Mouse (Mus musculus) kidney, adult 2 months (tissue): ENCODE results near the gene Reps1.

ENCODE experiments used
- CTCF ChIP-seq: fragments of 200-500 bp; conservative IDR thresholded peaks from 2 replicates; pipeline ENCODE4 v1.5.1; 2011; ENCODE audit warnings: low read depth, mild to moderate bottlenecking, control low read depth, low read length, moderate library complexity, mixed read lengths; ENCODE audit not compliant: insufficient read depth, insufficient read length
- POLR2A ChIP-seq: fragments of 200-500 bp; IDR thresholded peaks from one replicate; pipeline ENCODE4 v1.6.1; 2011; ENCODE audit warnings: low read depth, low read length, control low read depth

DNA sequence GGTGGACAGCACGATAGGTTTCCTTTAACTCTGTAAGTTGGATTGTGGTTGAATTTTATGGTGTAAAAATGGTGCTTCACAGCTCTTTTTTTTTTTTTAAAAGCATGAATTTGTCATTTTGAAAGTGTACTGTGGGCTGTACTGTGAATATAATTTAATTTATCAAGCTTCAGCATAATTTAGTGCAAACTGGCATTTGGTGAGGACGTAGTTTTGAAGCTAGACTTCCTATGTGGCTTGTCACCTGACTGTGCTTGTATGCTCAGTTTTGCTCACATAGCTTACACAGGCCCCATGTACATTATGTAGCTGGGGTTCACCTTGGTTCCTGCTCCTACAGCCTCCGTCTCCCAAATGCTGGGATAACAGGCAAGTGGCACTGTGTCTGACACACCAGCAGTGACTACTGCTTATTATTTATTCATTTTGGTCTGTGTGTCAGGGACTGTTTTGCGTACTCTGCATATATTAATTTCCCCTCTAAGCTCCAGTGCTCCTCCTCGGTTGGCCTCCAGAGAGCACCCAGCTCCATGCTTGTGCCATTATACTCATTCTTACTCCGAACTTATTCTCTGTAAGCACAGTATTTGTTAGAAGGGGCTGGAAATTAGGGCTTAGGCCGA, 9.1 kb downstream of the Reps1 start:
- no peak for TF ChIP-seq POLR2A
- TF ChIP-seq CTCF: no peak
